Mouse (Mus musculus) intestine, embryonic 16.5 days (tissue): ENCODE measurements around the gene Cyp3a25. TPM values are rescaled to one million over a fixed set of nuclear protein-coding genes. Genes with fewer than 3 reads are reported as not detected.
"Not testable (repeated sequence)": the region's sequence is repeated elsewhere in the genome, so short reads cannot be mapped to it uniquely, and the experiment has no call there.

ENCODE experiments used
- ATAC-seq: fragments of 200-750 bp; cut with Nextera tagmentation; 2 replicates; pipeline ENCODE4 v1.8.0; 2017; ENCODE audit warnings: moderate TSS enrichment, moderate library complexity
- H3K27ac ChIP-seq: fragments of 300-500 bp; sonication (generic); 2 replicates; pipeline ENCODE4 v1.5.1; 2014; ENCODE audit warnings: mild to moderate bottlenecking, low read length
- H3K27me3 ChIP-seq: fragments of 300-500 bp; sonication (generic); replicated peaks from 2 replicates; pipeline ENCODE4 v1.6.1; 2014; ENCODE audit warnings: low read length, control low read depth, mixed read lengths; ENCODE audit not compliant: control insufficient read depth, insufficient read depth
- H3K36me3 ChIP-seq: fragments of 300-500 bp; sonication (generic); 2 replicates; pipeline ENCODE4 v1.6.1; 2014; ENCODE audit warnings: low read length, control low read depth; ENCODE audit not compliant: control insufficient read depth, insufficient read depth
- H3K4me1 ChIP-seq: fragments of 300-500 bp; sonication (generic); 2 replicates; pipeline ENCODE4 v1.6.1; 2014; ENCODE audit warnings: low read length, control low read depth, mixed read lengths; ENCODE audit not compliant: control insufficient read depth, insufficient read depth
- H3K4me2 ChIP-seq: fragments of 300-500 bp; sonication (generic); 2 replicates; pipeline ENCODE4 v1.6.1; 2014; ENCODE audit warnings: low read depth, low read length, control low read depth
- H3K4me3 ChIP-seq: fragments of 300-500 bp; sonication (generic); 2 replicates; pipeline ENCODE4 v1.5.1; 2014; ENCODE audit warnings: mild to moderate bottlenecking, low read length
- H3K9ac ChIP-seq: fragments of 300-500 bp; sonication (generic); 2 replicates; pipeline ENCODE4 v1.6.1; 2014; ENCODE audit warnings: low read depth, low read length
- H3K9me3 ChIP-seq: fragments of 300-500 bp; sonication (generic); 2 replicates; pipeline ENCODE4 v1.6.1; 2016; ENCODE audit warnings: low read length, control low read depth; ENCODE audit not compliant: control insufficient read depth
- WGBS: fragments of 180-500 bp; shearing (Covaris S2); extraction: QIAGEN DNeasy Blood & Tissue Kit; methylation state at CpG from one replicate; pipeline ENCODE4 v1.1.7; 2014; 5-methylcytosine and 5-hydroxymethylcytosine counted together
- polyA plus RNA-seq: library from polyadenylated mRNA; unstranded; fragments of >200 nt; fragmentation: Nextera tagmentation; extraction: Ambion mirVana; gene quantifications from 2 replicates; pipeline ENCODE4 v1.2.1, GENCODE M21; 2015

Gene Cyp3a25
- polyA plus RNA-seq, result not detected in 2 replicates

GRCm38 (mm10) chr5:146009509-146009908 lies at the start of gene Cyp3a25:
TSS of gene Cyp3a25 (minus strand) at chr5:146009618.
- not testable (repeated sequence) for H3K36me3 ChIP-seq, H3K4me1 ChIP-seq, ATAC-seq, H3K27me3 ChIP-seq, H3K9ac ChIP-seq, H3K9me3 ChIP-seq, H3K4me2 ChIP-seq, H3K4me3 ChIP-seq, H3K27ac ChIP-seq
- WGBS, result 61% methylated on average over 1 of the region's 1 CpGs

- 45% methylated on average over 4 of the region's 4 CpGs for WGBS
- H3K4me1 ChIP-seq, result no peaks in the 10 kb centered on the region
- H3K9ac ChIP-seq, result no peak overlapping the region
- H3K4me2 ChIP-seq, result no peak overlapping the region
- ATAC-seq, result no peak
- no peak overlapping the region for H3K27ac ChIP-seq
- no peak overlapping the region for H3K4me3 ChIP-seq
- peaks cover 10% of the 10 kb centered on the region for H3K9me3 ChIP-seq
- no peaks in the 10 kb centered on the region for H3K36me3 ChIP-seq
- no peaks in the 10 kb centered on the region for H3K27me3 ChIP-seq
Measured at GRCm38 (mm10) chr5:146021136-146021535, 11.7 kb upstream of the Cyp3a25 start.

GRCm38 (mm10) chr5:146018275-146018674 lies 8.9 kb upstream of the Cyp3a25 start:
- Histone ChIP-seq H3K4me1 (no peaks in the 10 kb centered on the region), H3K36me3 (no peaks in the 10 kb centered on the region), H3K9me3 (peaks cover 7% of the 10 kb centered on the region; the same call in 1 of the 2 replicates), H3K4me3 (no peak overlapping the region), H3K27ac (no peak overlapping the region), H3K9ac (no peak overlapping the region), H3K4me2 (no peak overlapping the region), H3K27me3 (no peaks in the 10 kb centered on the region)
- 74% methylated on average over 5 of the region's 5 CpGs for WGBS
- ATAC-seq, result no peak

GRCm38 (mm10) chr5:146011251-146011650 lies 1.8 kb upstream of the Cyp3a25 start:
- no peak for ATAC-seq
- no peaks in the 10 kb centered on the region for H3K9me3 ChIP-seq
- no peaks in the 10 kb centered on the region for H3K27me3 ChIP-seq
- H3K9ac ChIP-seq, result no peak overlapping the region
- H3K4me1 ChIP-seq, result no peaks in the 10 kb centered on the region
- no peak overlapping the region for H3K4me3 ChIP-seq
- H3K27ac ChIP-seq, result no peak overlapping the region
- H3K4me2 ChIP-seq, result no peak overlapping the region
- no peaks in the 10 kb centered on the region for H3K36me3 ChIP-seq
- WGBS, result 89% methylated on average over 1 of the region's 1 CpGs

DNA sequence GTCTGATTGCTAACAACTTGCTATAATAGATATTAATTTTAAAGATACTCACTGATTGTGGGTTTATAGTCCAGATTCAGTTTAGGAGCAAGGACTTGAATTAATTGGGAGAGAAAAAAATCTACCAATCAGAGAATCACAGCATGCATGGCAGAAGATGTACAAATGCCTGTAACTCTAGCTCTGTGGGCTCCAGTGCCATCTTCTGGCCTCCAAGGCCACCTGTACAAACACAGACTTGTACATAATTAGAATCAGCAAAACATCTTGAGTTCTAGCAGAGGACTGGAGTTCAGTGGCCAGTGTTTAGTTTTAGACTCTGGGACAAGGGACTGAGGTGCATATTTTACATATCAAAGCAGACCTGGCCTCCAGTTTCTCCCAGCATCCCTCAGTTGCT lies 42.3 kb downstream of the Cyp3a25 start:
- H3K9me3 ChIP-seq, result peaks cover 4% of the 10 kb centered on the region; the same call in 1 of the 2 replicates
- H3K27ac ChIP-seq, result no peak overlapping the region
- ATAC-seq, result no peak
- no peaks in the 10 kb centered on the region for H3K27me3 ChIP-seq
- no peaks in the 10 kb centered on the region for H3K36me3 ChIP-seq
- no peak overlapping the region for H3K4me3 ChIP-seq
- no peak overlapping the region for H3K9ac ChIP-seq
- no peaks in the 10 kb centered on the region for H3K4me1 ChIP-seq
- no peak overlapping the region for H3K4me2 ChIP-seq

Other genes starting within 250 kb of the Cyp3a25 start
- gene Cyp3a44, start 203.7 kb downstream of the Cyp3a25 start, polyA plus RNA-seq, result not detected in 2 replicates
- gene Cyp3a11, start 129.7 kb downstream of the Cyp3a25 start, polyA plus RNA-seq, result 0.16 and 0.31 TPM in 2 replicates
- not detected in 2 replicates for gene Cyp3a59, start 69.6 kb upstream of the Cyp3a25 start, polyA plus RNA-seq
- gene Gm5565, start 150.9 kb upstream of the Cyp3a25 start, polyA plus RNA-seq, result not detected in 2 replicates
- not detected in 2 replicates for gene Gm6309, start 161.1 kb upstream of the Cyp3a25 start, polyA plus RNA-seq
- gene 1700001J03Rik, start 175.7 kb upstream of the Cyp3a25 start, polyA plus RNA-seq, result not detected in 2 replicates
- gene Rnf6, start 211.9 kb upstream of the Cyp3a25 start, polyA plus RNA-seq, result 53.0 and 56.0 TPM in 2 replicates
- 12.2 and 12.9 TPM in 2 replicates for gene Cdk8, start 221.6 kb upstream of the Cyp3a25 start, polyA plus RNA-seq